Mouse (Mus musculus): ENCODE data around the gene Cryzl1.

DNA sequence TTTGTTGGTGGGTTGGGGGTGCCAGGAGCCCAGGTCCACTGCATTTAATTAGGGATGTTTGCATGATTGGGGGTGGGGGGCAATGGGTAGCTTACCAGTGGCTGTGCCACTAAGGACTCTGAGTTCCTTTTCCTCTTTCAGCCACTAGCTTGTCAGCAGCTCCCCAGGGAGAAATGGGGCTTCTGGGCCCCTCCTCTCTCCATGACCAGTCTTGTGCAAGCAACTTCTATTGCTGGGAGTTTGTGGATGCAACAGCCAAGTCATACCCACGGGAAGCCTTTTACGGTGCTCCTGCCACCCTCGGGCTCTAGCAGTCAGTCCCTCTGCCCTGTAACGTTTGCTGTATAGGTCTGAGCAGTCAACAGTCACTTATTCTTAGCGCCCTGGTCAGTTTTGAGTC lies 6.0 kb upstream of the Cryzl1 start:
- TF ChIP-seq POLR2A (IDR thresholded peaks at IDR 0.05; ENCODE audit: control insufficient read depth in 1 of 2, insufficient read depth in 1 of 2, low read depth in 1 of 2, low read length in 2 of 2, poor library complexity in 1 of 2), result no peak
- TF ChIP-seq ZNF384 (IDR thresholded peaks at IDR 0.05; ENCODE audit: low read depth, low read length), result no peak
- TF ChIP-seq NRF1 (IDR thresholded peaks at IDR 0.05; ENCODE audit: insufficient read depth, low read depth, low read length, poor library complexity, severe bottlenecking), result no peak
- TF ChIP-seq KAT2A (conservative IDR thresholded peaks at IDR 0.05; ENCODE audit: low read depth, low read length), result no peak
- no peak for TF ChIP-seq CTCF (IDR thresholded peaks at IDR 0.05 in 2 of 3, conservative IDR thresholded peaks at IDR 0.05 in 1 of 3; ENCODE audit: control insufficient read depth in 1 of 3, insufficient read depth in 1 of 3, low read depth in 2 of 3, low read length in 3 of 3, poor library complexity in 1 of 3, severe bottlenecking in 1 of 3)
- TF ChIP-seq GATA1 (IDR thresholded peaks at IDR 0.05; ENCODE audit: low read depth, low read length), result no peak
- no peak for TF ChIP-seq BHLHE40 (IDR thresholded peaks at IDR 0.05; ENCODE audit: borderline replicate concordance, low read depth, low read length)
- TF ChIP-seq CHD1 (IDR thresholded peaks at IDR 0.05; ENCODE audit: low read depth, low read length), result no peak
- TF ChIP-seq POLR2AphosphoS2 (IDR thresholded peaks at IDR 0.05; ENCODE audit: low read length), result no peak
- no peak for TF ChIP-seq EP300 (IDR thresholded peaks at IDR 0.05; ENCODE audit: low read depth in 1 of 2, low read length in 2 of 2)
- TF ChIP-seq E2F4 (IDR thresholded peaks at IDR 0.05; ENCODE audit: borderline replicate concordance, low read depth, low read length), result no peak
- TF ChIP-seq POLR2AphosphoS5 (IDR thresholded peaks at IDR 0.05; ENCODE audit: borderline replicate concordance, low read depth, low read length), result no peak

Data from MEL (cell line).